Comparison of ENCODE assay signal across 14 mouse cellular contexts in genomic region chr1:181010171-181010932, GRCm38 (mm10). TPM values are rescaled to one million over a fixed set of nuclear protein-coding genes. Genes with fewer than 3 reads are reported as not detected.
DNase-seq lines count a peak whose midpoint lies in the region; ATAC-seq and TF ChIP-seq lines count a peak whose summit lies in the region.
"Had no signal": no experiment of that assay in that cellular context is flagged by ENCODE, and none has a peak within 500 bp of the region (broad histone marks: within the 10 kb centered on the region; RNA-seq: fewer than 3 reads in every experiment).

No protein-coding gene starts in this region.

- in situ Hi-C loops in ES-E14 (cut with MboI; ENCODE audit: low sequenced_read_pairs in 2 of 2, unreplicated experiment in 2 of 2), result no loop called here

- ATAC-seq in liver, embryonic 11.5 days (replicated peaks; ENCODE audit: low FRiP score), result no peak
- no peak for ATAC-seq in inflammation-experienced regulatory T-cells, adult 6 months

- H3K79me2 ChIP-seq in liver, adult 2 months (ENCODE audit: control insufficient read depth, insufficient read depth, low read length), result peaks cover 8% of the 10 kb centered on the region; the same call in 1 of the 2 replicates

- intact Hi-C loops in heart, postnatal 10 days (cut with DNase I), result no loop called here

- DNase-seq in gastrocnemius, postnatal 10 days, result peak; percentile 9
- no peak for DNase-seq in gastrocnemius, adult 8-10 months (ENCODE audit: low spot score in 2 of 2)
- peak; percentile 55 for DNase-seq in liver, adult 2 months (ENCODE audit: extremely low read depth, low read depth, low spot score)
- no peak for DNase-seq in liver, embryonic 11.5 days (ENCODE audit: low spot score)
- DNase-seq in ES-E14 (ENCODE audit: low read depth, low spot score), result no peak
- DNase-seq in heart, postnatal 10 days, result peak; percentile 11 to 28
- no peak for DNase-seq in urinary bladder, postnatal 25 days (ENCODE audit: low spot score)
- DNase-seq: layer of hippocampus, postnatal 36 days; right cerebral cortex, postnatal 25 days had no signal

- H3K4me3 ChIP-seq in liver, adult 2 months (ENCODE audit: insufficient read depth, low read depth, low read length), result no peak overlapping the region
- no peak overlapping the region for H3K4me3 ChIP-seq in liver, embryonic 11.5 days (ENCODE audit: low read depth, low read length)
- H3K4me3 ChIP-seq in ES-E14 (ENCODE audit: insufficient read depth in 1 of 2, low read depth in 1 of 2, low read length in 2 of 2, poor library complexity in 1 of 2, severe bottlenecking in 1 of 2), result no peak overlapping the region
- H3K4me3 ChIP-seq: erythroblast, embryonic 14.5 days had no signal

- 41% methylated on average over 4 of the region's 4 CpGs for WGBS in liver, adult 2 months
- 61% methylated on average over 4 of the region's 4 CpGs for WGBS in liver, embryonic 11.5 days

- no peak for TF ChIP-seq POLR2A in liver, adult 2 months (IDR thresholded peaks at IDR 0.05; ENCODE audit: extremely low read depth, insufficient read depth, low read length)

- peak overlapping the region; percentile 19 for H3K9ac ChIP-seq in liver, adult 2 months (ENCODE audit: low read depth, low read length)
- no peak overlapping the region for H3K9ac ChIP-seq in liver, embryonic 11.5 days (ENCODE audit: low read depth, low read length)
- no peak overlapping the region for H3K9ac ChIP-seq in ES-E14 (ENCODE audit: insufficient read depth, low read depth, low read length, poor library complexity, severe bottlenecking)

- H3K9me3 ChIP-seq in liver, embryonic 11.5 days (ENCODE audit: control insufficient read depth, low read length), result no peaks in the 10 kb centered on the region
- H3K9me3 ChIP-seq in ES-E14 (ENCODE audit: control insufficient read depth, insufficient read depth, low read depth, low read length), result no peaks in the 10 kb centered on the region

- peaks cover 65% of the 10 kb centered on the region for H3K4me1 ChIP-seq in liver, adult 2 months (ENCODE audit: control insufficient read depth, insufficient read depth, low read length)
- no peaks in the 10 kb centered on the region; the same call in 1 of the 2 replicates for H3K4me1 ChIP-seq in liver, embryonic 11.5 days (replicated peaks; ENCODE audit: control insufficient read depth, insufficient read depth, low read length)
- H3K4me1 ChIP-seq in ES-E14 (ENCODE audit: control insufficient read depth in 2 of 2, insufficient read depth in 2 of 2, low read length in 2 of 2, poor library complexity in 1 of 2), result peaks cover 0 to 14% of the 10 kb centered on the region in 2 experiments; a peak in 2 of 4 replicates

- H3K27ac ChIP-seq in liver, adult 2 months (replicated peaks; ENCODE audit: insufficient read depth, low read depth, low read length), result peak overlapping the region; percentile 67
- no peak overlapping the region for H3K27ac ChIP-seq in liver, embryonic 11.5 days (ENCODE audit: low read depth, low read length)
- 0 out of 2 replicates have a peak overlapping the region, but pooled peaks have one; percentile 11 for H3K27ac ChIP-seq in ES-E14 (ENCODE audit: insufficient read depth, low read depth, low read length, poor library complexity, severe bottlenecking)

- peaks cover 9% of the 10 kb centered on the region; the same call in 1 of the 2 replicates for H3K36me3 ChIP-seq in liver, adult 2 months (ENCODE audit: control insufficient read depth, insufficient read depth, low read length)
- H3K36me3 ChIP-seq in liver, embryonic 11.5 days (ENCODE audit: control insufficient read depth, insufficient read depth, low read length), result no peaks in the 10 kb centered on the region
- H3K36me3 ChIP-seq in ES-E14 (ENCODE audit: control insufficient read depth, insufficient read depth, low read length, poor library complexity, severe bottlenecking), result no peaks in the 10 kb centered on the region

- H3K27me3 ChIP-seq in liver, adult 2 months (ENCODE audit: control insufficient read depth, insufficient read depth, low read length), result no peaks in the 10 kb centered on the region
- peaks cover 1% of the 10 kb centered on the region; the same call in 1 of the 2 replicates for H3K27me3 ChIP-seq in liver, embryonic 11.5 days (replicated peaks; ENCODE audit: control insufficient read depth, insufficient read depth, low read length)
- H3K27me3 ChIP-seq: CH12.LX had no signal

- no peak for TF ChIP-seq CTCF in liver, adult 2 months (IDR thresholded peaks at IDR 0.05; ENCODE audit: low read depth, low read length)

- H3K4me2 ChIP-seq in liver, embryonic 11.5 days, result no peak overlapping the region

TF ChIP-seq in ES-E14, 5 proteins besides CTCF, POLR2A, EP300 and RAD21:
- TF ChIP-seq ZC3H11A (IDR thresholded peaks at IDR 0.05; ENCODE audit: borderline replicate concordance, low read depth, low read length) (no peak), CHD2 (IDR thresholded peaks at IDR 0.05; ENCODE audit: low read depth, low read length) (no peak), MAFK (IDR thresholded peaks at IDR 0.05; ENCODE audit: insufficient read depth, low read depth, low read length) (no peak), ZNF384 (IDR thresholded peaks at IDR 0.05; ENCODE audit: low read depth, low read length) (no peak), HCFC1 (IDR thresholded peaks at IDR 0.05; ENCODE audit: borderline replicate concordance, insufficient read depth, low read length) (no peak)

RNA-seq across cellular contexts. Expression of gene Ephx1, which starts 10.4 kb away (rescaled TPM):
- total RNA-seq in gastrocnemius, postnatal 10 days (2021), result 10 to 100 TPM; 15.8 to 17.6 TPM
- total RNA-seq in gastrocnemius, adult 8-10 months (2022), result 10 to 100 TPM; 14.5 to 20.7 (median 16.2) TPM
- total RNA-seq in liver, adult 2 months (2014; rRNA removed), result 220 and 428 TPM in 2 replicates
- 287 and 304 TPM in 2 replicates for polyA plus RNA-seq in liver, adult 2 months (2012; rRNA removed)
- polyA plus RNA-seq in liver, embryonic 11.5 days (2014; fragmentation: Nextera tagmentation; extraction: Ambion mirVana), result 1.6 and 1.7 TPM in 2 replicates
- total RNA-seq in ES-E14 (2012; rRNA removed), result 12.5 and 35.9 TPM in 2 replicates
- total RNA-seq in heart, postnatal 10 days (2021), result 10 to 100 TPM; 20.5 to 21.2 TPM
- polyA plus RNA-seq in inflammation-experienced regulatory T-cells, adult 6 months (2017; shearing (Covaris generic)), result 100 to 1,000 TPM in 2 of 3 experiments, 10 to 100 TPM in 1; 40.9 to 267 (median 215) TPM
- polyA plus RNA-seq: erythroblast, embryonic 14.5 days had no signal

RNA-seq across cellular contexts. Expression of gene 9130409I23Rik, which starts 40.7 kb away (rescaled TPM):
- total RNA-seq in gastrocnemius, postnatal 10 days (2021), result not detected
- not detected for total RNA-seq in gastrocnemius, adult 8-10 months (2022)
- 11.2 and 23.4 TPM in 2 replicates for total RNA-seq in liver, adult 2 months (2014; rRNA removed)
- polyA plus RNA-seq in liver, adult 2 months (2012; rRNA removed), result 3.8 and 4.2 TPM in 2 replicates
- not detected in 2 replicates for polyA plus RNA-seq in liver, embryonic 11.5 days (2014; fragmentation: Nextera tagmentation; extraction: Ambion mirVana)
- not detected in 2 replicates for total RNA-seq in ES-E14 (2012; rRNA removed)
- not detected for total RNA-seq in heart, postnatal 10 days (2021)
- not detected for polyA plus RNA-seq in inflammation-experienced regulatory T-cells, adult 6 months (2017; shearing (Covaris generic))
- total RNA-seq: CH12.LX; layer of hippocampus, postnatal 36 days had no signal
- polyA plus RNA-seq: erythroblast, embryonic 14.5 days; gonadal fat pad, adult 2 months; neural tube, embryonic 11.5 days had no signal

Comparison
In these comparisons a context has a peak if more than half of its experiments do, and no peak if none do; other contexts are left out.
1. DNase-seq: peak in gastrocnemius, postnatal 10 days (single experiment), liver, adult 2 months (single experiment) and heart, postnatal 10 days (2 of 2); none in gastrocnemius, adult 8-10 months (0 of 2), liver, embryonic 11.5 days (single experiment), ES-E14 (single experiment) and urinary bladder, postnatal 25 days (single experiment).
2. RNA of gene 9130409I23Rik, which starts 40.7 kb away (total RNA-seq): 11.2 to 23.4 TPM in liver, adult 2 months; not detected in ES-E14, not detected in gastrocnemius, postnatal 10 days, not detected in gastrocnemius, adult 8-10 months and not detected in heart, postnatal 10 days; every median in the first group is over 10 times any median in the second.